Mouse (Mus musculus) cerebellum, postnatal 10 days (tissue): ENCODE measurements around the gene Rnf182.
A peak's percentile ranks its signal among the peaks of the same experiment; 100 is the strongest.

Experiments used
- DNase-seq, 2 experiments: peaks; one replicate each; pipeline ENCODE4 v3.0.0; 2021; ENCODE audit warnings: mixed read lengths in 2 of 2

Gene Rnf182

DNA sequence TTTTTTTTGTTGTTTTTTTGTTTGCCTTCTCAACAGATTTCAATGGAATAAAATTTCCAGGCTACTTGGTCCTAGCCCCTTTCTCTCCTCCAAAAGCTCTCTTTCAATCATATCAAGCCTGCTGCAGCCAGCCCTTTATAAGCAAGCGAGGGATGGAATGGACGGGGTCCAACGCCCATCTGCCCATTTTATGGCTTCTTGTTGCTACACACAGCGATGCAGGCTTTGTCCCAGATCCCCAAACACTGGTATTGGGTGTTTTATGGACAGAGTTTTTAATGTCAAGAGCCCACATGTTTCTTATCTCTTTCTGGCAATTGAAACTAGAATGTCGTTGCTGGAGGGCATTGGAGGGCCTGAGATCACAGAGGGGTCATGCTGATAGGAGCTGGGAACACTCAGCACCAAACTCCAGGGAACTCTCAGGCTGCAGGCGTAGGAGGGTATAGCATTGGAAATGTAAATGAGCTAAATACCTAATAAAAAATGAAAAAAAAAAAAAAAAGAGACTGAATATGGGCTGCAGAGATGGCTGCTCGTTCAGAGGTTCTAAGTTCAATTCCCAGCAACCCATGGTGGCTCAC lies 89.1 kb downstream of the Rnf182 start:
- peak; percentile 43 to 68 for DNase-seq

DNA sequence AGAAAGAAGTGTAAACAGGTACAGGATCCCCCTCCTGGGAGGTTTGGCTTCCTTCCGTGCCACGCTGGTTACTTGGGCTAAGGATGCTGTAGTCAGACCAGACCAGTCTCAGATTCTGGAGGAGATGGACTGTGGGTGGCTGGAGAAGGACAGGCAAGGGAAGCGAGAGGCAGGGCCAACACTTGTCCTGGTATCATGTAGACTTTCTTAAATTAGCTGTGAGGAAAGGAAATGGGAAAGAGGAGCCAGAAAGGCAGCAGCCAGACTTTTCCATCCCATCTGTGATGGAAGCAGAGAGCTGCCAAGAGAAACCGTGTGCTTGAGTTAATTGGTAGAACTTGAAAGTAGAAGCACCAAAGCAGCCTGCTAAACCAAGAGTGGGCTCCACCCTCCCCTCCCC lies 90.9 kb downstream of the Rnf182 start:
- peak; percentile 71 to 73 for DNase-seq

DNA sequence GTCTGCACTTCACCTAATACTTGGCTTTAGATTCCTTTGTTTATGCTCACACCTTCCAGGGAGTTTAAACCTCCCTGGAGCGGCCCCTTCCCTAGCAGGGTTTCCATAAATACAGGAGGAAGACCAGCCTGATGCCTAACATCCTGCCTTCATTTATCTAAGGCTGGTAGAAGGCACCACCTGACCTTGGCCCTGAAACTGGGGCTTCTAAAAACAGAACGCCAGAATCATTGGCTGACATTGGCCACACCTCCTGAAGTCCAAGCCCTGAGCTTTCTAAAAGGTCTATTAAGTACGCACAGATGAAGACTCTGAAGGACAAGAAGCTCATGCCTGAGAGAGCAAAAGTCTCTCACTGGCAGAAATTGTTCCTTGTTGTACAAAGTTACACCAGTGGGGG lies 94.0 kb downstream of the Rnf182 start:
- no peak for DNase-seq

DNA sequence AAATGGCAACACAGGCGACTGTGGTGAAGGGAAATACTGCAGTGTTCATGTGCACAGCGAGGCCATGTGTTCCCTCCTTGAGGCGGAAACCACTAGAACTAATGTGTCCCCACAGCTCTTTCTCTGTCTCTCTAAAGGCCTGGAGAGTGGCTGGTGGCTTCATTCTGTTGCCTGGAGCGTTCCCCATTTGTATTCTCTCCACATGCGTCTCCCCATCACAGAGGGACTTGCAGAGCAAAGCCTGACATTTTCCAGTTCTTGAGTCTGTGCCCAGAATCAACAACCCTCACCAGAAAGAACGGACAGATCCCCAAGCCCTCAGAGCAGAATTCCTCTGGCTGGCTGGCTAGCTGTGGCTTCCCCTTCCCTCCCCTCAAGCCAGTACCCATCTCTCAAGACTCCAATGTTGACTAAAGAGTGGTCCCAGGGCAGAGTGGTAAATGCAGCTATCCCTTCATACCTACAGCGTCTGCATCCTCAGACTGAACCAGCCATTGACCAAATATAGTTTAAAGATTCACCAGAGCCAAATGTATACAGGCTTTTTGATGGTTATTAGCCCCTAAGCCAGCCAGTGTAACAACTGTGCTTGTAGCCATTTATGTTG lies 96.3 kb downstream of the Rnf182 start:
- peak; percentile 56 to 66 for DNase-seq

DNA sequence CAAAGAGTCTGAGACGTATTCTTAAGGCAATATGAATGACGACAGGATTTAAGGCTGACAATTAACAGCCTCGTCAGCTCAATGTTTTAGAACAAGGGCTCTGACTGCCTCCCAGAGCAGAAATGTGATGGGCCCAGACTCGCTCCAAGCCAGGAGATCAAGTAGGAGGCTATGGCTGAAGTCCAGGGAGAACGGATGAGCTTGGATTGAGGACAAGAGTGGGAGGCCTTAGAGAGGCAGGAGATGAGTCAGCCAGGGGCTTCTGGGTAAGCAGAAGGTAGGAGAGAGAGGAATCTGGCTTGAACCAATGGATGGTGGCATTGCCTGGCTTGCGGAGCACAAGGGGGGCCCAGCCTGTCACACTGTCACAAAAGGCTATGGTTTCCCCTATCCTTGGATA lies 99.2 kb downstream of the Rnf182 start:
- peak; percentile 67 to 70 for DNase-seq

DNA sequence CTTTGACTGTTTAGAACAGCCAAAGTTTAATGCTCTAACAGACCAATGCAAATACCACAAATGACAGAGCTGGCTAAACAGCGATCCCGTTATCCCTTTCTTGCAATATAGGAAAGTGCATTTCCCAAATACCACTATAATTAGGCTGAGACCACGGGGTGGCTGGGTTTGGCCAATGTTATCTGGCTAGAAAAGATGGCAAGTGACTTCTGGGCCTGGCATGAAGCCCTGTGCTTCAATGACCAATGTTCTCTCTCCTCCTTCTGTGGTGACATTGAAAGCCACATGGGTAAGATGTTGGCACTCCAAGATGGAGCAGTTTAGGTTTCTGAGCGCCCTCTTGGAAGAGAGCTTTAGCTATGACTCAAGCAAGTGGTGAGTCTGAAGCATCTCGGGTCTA lies 100.0 kb downstream of the Rnf182 start:
- DNase-seq: peak; percentile 69 to 77

DNA sequence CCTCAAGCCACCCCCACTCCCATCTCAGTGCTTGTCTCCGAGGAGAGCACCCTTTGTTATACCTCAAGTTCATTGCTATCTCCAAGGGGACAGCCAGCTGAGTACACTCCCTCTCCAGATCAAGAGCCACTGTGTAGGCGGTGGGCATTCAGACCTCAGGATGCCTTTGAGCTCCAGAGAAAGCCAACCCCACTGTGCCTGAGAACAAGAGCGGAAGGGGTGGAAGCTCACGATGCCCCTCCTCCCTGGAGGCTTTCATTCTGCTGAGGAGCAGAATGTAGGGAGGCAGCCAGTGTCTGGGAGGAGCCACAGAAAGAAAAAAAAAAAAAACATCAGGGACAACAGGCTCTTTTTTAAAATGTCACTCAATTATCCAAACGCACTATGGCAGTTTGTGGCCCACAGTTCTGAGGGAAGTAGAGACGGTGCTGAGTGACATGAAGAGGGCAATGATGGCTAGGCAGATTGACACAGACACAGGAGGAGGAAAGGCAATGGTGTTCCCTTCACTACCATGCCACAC lies 101.1 kb downstream of the Rnf182 start:
- no peak for DNase-seq

DNA sequence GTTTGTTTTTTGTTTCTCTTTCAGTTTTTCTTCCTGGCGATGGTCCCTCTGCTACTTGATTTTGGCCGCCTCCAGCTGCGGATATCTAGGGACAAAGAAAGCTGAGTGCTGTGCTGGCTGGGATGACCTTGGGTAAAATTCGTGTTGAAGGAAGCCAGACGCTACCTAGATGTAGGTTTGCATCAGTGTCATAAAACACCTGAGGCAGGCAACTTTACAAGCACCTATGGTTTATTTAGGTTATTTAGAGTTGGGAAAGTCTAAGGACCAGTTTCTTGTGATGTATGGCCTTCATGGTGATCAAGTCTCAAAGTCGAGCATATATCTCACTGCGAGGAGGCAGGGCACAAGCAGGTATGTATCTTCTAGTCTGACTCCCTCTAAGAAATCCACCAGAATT lies 102.7 kb downstream of the Rnf182 start:
- DNase-seq: no peak

DNA sequence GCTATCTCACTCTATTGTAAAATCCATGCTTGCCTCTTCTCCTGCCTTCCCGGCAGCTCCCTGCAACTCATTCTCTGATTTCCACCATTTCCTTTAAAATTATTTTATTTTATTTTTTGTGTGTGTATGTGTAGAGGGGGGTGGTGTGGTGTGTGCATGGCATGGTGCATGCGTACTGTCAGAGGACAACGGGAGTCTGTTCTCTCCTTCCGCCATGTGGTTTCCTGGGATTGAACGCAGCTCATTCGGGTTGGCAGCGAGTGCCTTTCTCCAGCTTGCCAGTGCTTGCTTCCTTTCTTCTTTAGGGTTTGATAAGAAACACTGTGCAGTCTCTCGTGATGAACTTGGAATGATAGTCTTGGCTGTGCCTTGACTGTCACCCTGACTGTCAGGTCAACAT lies 105.0 kb downstream of the Rnf182 start:
- DNase-seq: peak; percentile 56 to 61
